Mouse (Mus musculus) spleen, postnatal 36 days (tissue): ENCODE measurements around the gene Vdr.
A peak's percentile ranks its signal among the peaks of the same experiment; 100 is the strongest.

Source experiments
- DNase-seq, 2 experiments: peaks; one replicate each; pipeline ENCODE4 v3.0.0; 2022; ENCODE audit warnings: low spot score in 2 of 2, mixed read lengths in 1 of 2

The Vdr gene

DNA sequence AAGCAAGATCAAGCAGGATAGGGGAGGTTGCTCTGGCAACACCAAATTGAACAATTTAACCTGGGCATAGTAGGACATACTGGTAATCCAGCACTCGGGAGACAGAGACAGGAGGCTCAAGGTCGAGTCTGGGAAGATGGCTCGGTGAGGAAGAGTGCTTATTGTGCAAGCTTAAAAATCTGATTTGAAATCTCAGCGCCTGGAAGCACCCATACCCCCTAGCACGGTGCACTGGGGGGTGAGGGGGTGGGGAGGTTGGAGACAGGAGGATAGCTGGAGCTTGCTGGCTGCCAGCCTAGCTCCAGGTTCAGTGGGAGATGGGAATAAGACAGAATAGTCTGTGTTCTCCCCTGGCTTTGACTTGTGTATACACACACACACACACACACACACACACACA, 9.9 kb upstream of the Vdr start:
- DNase-seq, result no peak

GRCm38 (mm10) chr15:97919217-97919616, 8.8 kb upstream of the Vdr start:
- DNase-seq, result no peak

- DNase-seq, result no peak
Measured at GRCm38 (mm10) chr15:97917994-97918393, 7.6 kb upstream of the Vdr start.

DNA sequence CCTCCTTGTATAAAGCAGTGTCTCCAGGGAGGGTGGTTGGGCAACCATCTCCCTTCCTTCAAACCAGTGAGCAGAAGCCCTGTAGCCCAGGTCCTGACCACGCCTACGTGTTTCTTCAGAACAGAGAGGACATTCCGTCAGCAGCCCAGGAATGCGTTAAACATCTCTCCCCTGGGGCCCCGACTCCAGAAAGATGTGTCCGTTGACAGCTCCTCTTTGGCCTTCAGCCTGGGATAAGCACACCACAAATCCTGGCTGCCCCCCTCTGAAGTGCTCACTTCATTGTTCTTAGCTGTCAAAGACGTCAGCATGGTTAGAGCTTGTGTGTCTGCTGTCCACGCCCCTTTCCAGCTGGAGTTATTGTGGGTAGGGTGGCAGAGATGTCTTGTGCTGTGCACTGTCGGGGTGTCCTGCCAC, 3.9 kb upstream of the Vdr start:
- DNase-seq, result no peak

DNA sequence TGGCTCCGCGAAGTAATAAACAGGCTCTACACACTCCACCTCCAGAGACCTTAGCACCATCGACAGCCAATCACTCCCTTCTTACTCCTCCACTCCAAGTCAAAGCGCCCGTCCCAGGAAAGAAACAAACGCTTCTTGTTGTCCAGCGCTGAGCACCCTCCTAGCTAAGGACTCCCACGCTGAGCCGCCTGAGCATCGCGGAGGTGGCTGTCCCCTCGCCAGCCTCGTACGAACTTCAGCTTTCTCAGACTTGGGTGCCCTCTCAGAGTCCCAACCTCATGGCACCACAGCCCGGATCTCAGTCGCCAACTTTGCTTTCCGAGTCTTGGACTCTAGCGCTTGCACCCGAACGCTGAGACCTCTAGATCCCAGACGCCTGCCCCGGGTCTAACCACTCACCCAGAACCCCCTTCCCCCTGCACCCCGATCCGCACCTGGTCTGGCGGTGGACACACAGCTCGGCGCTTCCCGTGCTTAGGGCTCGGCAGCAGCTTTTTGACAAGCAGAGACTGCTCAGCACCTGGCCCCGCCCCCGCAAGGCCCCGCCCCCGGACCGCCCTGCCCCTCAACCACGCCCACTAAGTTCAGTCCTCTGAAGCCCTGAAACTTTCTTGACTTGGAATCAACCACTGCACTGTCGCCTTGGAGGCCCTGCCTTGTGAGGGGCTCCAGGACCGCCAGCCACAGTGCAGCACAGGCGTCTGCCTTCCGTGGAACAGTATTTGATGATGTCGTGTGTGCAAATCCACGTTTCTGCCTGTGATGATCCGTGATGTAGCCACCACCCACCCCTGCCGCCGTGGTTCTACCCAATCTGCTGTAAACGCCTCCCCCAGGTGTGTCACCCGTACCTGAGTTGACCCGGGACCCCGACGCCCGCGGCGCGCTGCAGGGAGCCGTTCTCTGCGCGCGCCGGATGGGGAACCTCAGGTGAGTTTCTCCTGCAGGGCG, 2.4 kb downstream of the Vdr start:
- peak; percentile 42 to 48 for DNase-seq

GRCm38 (mm10) chr15:97907202-97907601, 3.2 kb downstream of the Vdr start:
- no peak for DNase-seq

DNA sequence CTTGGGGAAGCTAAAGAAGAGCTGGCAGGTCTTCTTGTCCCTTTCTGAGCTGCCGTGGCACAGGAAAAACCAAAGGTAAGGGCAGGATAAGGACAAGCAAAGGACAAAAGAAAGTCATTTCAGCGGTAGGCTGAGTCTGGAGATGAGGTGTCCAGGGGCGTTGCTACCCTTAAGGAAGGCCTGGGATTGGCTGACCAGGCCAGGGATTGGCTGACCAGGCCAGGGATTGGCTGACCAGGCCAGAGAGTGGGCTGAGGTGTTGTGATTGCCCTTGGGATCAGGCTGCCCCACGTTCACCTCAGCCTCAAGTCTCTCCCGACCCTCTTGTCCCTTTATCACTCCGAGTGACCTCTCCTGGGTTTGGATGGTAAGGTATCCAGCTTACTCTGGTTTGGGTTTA, 5.1 kb downstream of the Vdr start:
- no peak for DNase-seq

DNA sequence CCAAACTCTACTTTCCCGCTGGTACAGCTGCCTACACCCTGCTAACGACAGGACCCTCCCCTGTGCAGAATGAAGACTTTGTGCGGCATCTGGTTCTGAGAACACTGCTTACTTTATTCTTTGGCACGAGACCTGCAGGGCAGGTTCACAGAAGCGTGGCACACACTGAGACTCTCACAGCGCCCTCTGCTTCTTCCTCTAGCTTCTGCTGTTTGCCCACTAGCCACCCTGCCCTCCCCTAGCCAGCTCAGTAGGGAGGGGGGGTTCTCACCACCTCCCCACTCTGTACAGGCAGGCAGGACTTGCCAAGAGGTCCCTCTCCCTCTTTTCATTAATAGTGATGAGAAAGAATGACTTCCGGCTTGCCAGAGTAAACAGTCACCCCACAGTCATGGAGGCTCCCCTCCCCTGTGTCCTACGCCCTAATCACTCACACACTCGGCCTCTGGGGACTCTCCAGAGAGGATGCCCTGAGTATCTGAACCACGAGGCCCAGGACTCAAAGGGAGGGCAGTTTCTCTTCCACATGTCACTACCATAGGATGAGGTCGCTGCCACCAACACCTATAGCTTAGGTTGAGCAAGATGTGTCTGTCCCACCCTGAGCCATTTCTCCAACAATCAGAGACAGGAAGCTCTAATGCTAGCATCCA, 6.0 kb downstream of the Vdr start:
- no peak for DNase-seq

DNA sequence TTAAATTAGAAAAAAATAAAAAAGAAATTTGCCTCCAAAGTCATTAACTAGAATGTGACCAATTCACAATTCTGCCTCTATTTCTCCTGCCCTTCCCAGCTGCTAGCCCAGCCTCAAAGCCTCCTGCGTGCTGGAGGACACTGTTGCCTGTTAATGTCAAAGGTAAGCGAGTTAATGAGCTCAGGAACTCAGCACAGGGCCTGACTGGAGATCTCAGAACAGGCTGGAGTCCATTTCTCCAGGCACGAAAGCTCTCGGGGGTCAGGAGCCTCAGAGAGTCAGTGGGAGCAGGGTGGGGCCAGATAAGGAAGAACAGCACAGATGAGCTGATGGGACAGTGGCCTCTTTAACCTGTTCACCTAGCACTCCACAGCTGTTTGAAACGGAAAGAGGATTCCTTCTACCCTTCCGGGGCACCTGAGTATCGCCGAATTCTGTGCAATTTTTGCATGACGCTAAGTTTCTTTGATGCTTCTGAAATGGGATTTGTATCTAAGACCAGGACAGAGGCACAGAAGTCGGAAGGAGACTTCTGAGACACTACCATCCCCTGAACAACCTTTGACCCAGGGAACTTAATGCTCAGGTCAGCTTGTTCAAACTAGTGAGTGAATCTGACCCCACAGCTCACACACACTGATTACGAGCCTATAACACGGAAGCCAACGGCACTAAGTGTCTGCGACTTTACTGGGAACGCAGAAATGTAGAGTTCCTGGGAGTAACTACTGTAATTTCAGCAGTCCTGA, 7.0 kb downstream of the Vdr start:
- DNase-seq, result no peak

DNA sequence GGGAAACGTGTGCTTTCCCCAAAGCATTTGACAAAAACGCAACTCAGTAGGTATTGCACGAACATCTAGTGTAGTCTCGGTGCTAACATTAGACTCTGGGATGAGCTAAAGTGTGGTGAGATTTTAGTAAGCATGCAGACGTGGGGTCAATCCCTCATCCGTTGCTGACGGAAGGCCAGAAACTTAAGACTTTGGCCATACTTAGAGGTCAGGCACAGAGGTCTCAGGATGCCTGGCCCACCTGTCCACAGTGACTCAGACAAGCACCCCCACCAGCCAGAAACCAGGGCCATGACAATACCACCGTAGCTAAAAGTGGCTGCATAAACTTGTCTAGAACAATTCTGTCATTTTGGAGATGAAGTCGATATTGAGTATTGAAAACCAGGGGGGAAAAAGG, 9.4 kb downstream of the Vdr start:
- DNase-seq, result no peak

DNA sequence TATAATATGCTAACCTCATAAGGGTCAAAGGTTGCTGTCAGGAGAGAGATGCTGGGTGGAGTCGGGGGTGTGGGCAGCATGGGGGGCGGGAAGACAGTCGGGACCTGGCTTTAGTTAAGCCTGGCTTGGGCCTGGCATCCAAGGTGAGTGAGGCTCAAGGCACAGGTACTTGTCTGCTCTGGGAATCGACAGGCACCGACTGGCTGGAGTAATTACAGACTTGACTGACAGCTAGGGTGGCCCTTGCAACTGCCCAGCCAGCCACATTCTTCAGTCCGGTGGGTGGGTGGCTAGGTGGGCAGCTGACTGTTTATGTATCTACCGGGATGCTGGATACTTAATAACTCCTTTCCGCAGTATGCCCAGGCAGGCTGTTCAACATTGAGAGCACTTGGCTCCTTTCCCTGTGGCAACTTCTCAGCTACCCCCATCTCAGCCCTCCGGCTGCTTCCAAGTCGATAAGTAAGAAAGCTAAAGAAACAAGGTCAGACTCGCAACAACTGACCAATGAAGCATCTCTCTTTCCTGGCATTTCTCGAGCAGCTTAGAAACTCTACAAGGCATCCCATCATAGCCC, 10.0 kb downstream of the Vdr start:
- no peak for DNase-seq

DNA sequence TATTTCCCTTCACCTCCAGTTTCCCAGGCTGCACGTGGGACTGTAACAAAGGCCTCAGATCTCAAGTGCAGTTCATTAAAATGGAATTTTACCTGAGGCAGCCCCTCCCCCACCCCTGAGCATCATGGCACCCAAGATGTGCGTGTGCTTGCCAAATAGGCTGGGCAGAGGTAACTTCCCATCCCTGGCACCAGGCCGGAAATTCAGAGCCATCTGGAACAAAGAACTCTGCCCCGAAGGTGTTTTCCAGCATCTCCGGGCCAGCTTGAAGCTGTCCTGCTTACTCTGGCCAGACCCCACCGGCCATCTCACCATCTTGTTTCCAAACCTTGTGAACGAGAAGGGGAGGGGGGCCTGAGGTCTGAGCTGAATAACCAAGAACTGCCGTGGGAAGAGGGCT, 10.7 kb downstream of the Vdr start:
- no peak for DNase-seq

DNA sequence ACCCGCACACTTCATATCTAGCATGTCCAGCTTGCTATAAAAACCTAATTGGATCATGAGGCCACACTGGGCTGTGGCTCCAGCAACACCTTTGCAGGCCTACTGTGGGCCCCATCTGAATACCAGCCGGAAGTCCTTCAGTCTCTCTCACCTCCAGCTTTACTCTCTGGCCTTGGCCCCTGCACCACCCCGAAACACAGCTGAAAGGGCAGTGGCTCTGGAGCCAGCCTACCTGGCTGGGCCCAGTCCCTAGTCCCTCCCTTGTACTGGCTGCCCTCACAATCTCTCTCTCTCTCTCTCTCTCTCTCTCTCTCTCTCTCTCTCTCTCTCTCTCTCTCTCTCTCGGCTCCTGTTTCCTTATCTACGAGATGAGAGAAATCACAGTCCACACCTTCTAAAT, 11.6 kb downstream of the Vdr start:
- no peak for DNase-seq

GRCm38 (mm10) chr15:97896861-97897654, 13.4 kb downstream of the Vdr start:
- no peak for DNase-seq

DNA sequence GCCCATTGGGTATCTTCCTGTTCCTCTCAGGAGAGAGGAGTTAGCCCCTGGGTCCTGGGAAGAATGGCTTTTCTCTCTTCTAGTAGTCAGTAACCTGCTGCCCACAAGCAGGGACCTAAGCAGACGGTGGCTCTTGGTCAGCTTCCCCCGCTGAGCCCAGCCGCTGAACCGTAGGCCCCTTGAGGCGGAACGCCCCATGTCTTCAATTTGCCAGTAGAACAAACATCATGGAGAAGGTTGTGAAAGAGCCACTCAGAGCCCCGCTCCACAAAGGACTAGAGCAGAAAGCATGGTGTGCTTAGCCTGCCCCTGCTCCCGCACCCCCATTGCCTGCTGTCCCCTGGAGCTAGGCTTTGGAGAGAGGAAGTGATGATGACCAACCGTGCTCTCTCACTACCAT, 14.1 kb downstream of the Vdr start:
- DNase-seq, result no peak

DNA sequence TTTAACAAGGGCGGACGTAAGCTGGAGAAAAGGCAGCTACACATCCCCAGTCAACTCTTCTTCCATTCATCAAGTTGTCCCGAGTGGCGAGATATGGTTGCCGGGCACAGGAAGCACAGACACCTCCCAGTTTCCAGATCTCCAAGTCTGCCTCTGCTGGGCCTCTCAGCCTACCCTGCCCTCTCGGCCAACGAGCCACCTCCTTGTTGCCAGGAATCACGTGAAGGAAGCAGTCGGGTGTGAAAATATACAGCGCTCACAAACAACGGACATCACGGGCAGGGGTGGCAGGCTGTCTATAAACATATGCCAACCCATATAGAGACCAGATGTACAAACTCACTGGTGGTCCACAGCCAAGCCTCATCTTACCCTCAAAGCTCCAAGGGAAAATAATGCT, 14.6 kb downstream of the Vdr start:
- DNase-seq, result no peak

DNA sequence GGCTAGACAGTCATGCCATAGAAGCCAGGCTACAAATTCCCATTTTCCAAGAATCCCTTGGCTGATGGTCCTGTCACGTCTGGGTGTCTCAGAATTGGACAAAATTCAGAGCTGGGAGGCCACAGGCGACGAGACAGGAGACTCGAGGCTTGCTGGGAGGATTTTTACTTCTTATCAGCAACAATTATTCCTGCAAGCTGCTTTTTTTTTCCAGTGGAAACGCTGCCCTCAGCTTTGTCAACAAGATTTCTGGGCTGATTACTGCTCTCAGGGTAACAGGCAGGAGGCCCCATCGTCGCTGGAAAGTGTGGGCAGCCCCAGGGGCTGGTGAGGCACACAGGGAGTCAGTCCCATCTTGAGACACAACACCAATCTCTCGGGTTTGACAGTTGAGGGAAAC, 17.9 kb downstream of the Vdr start:
- DNase-seq, result no peak

GRCm38 (mm10) chr15:97890450-97890849, 20.0 kb downstream of the Vdr start:
- DNase-seq, result no peak

GRCm38 (mm10) chr15:97890017-97890416, 20.4 kb downstream of the Vdr start:
- no peak for DNase-seq

DNA sequence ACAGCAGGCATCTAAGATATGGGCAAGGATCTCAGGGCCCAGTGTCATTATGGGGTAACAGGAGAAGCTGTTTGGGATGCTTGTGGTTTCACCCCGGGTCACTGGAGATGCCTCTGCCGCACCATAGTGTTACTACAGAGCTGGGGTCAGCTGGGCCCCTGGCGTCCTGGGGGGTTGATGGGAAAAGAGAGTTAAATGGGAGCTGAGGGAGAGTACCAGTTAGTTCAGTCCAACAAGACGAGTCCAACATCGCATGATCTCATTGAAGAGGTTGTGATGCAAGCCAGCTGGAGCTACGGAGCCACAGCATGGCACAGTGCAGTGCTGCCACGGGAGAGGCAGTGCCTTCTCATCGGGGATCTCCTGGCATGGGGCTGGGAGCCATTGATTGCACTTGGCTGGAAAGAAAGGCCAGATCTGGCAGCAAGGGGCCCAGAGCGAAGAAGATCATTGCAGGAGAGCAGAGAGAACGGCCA, 22.9 kb downstream of the Vdr start:
- DNase-seq, result no peak

DNA sequence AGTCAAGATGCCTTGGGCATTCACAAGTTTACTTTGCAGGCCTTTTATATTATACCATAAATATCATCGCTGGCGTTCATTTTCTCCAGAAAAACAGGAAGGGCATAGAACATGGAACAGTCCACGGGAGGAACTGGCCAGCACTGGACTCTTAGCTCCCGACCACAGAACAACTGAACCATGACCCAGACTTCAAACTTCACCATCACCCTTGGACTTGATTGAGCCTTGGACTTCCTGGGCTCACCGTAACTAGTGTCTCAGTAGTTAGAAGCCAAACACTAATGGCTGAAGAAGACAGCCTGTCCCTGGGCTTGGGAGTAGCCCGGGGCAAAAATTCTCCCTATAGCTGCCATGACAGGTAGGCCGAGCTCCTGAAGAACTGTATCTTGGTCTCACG, 29.0 kb downstream of the Vdr start:
- no peak for DNase-seq
